Mouse (Mus musculus) liver (tissue): ENCODE results near the gene Nlrc3.
"Not testable (repeated sequence)": the region's sequence is repeated elsewhere in the genome, so short reads cannot be mapped to it uniquely, and the experiment has no call there.

Source experiments
- DNase-seq: peaks from one replicate; pipeline ENCODE4 v3.0.0-alpha.2; 2020; ENCODE audit warnings: mixed read lengths

Nlrc3 gene

DNA sequence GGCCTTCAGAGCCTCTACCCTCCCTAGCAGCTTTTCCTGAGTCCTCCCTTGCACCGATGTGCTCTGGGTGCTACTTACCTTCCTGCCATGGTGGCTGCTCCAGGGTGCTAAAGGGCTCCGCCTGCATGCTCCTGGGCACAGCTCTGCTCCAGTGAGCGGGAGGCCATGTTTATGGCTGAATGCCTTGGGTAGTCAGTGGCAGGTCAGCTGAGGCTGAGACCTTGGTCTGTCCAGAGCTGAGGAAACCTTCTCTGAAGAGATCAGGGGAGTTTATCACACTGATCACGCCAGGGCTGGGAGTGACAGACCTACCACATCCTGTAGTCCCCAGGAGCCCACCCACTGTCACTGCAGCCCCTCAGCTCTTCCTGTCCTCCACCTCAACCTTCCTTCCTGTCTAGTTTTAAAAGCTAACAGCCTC is at the start of gene Nlrc3:
Nlrc3 (minus strand) TSS at position 382 of the 421 bp plus-strand sequence.
- no peak for DNase-seq

DNA sequence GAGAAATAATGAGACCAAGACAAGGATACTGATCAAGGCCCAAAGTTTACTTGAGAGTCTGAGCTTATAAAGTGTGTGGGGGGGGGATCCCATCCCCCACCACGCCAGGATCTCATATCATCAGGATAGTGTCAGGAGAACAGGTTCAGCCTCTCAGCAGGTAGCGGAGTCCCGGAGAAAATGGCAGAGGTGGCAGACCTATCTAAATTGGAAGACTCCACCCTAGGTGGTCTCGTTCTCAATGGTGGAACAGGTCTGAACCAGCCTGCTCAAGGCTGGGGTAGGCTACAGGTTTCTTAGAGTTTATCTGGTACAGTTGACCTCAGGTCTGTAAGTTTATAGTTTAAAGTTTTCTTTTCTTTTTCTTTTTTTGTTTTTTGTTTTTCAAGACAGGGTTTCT is 46.3 kb upstream of the Nlrc3 start:
- DNase-seq = no peak

DNA sequence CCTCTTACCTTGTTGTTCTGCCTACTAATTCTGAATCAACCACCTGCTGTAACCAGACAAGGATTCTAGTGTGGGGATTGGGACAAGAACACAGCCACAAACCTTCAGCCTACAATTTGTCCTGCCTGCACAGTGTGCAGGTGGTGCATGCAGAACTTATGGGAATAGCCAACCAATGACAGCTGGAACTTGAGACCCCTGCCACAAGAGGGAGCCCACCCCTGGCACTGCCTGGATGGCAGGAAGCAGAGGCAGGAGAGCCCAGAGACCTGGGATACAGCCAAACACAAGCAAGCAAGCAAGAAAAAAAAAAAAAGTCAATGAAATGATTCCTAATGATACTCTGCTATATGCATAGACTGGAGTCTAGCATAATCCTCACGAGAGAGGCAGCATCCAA is 44.8 kb upstream of the Nlrc3 start:
- no peak for DNase-seq

DNA sequence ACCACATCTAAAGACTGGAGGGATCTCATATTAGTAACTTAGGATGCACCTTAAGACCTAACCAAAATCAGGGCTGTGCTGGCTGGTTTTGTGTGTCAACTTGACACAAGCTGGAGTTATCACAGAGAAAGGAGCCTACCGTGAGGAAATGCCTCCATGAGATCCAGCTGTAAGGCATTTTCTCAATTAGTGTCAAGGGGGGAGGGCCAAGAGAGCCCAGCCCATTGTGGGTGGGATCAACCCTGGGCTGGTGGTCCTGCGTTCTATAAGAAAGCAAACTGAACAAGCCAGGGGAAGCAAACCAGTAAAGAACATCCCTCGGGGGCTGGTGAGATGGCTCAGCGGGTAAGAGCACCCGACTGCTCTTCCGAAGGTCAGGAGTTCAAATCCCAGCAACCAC is 41.0 kb upstream of the Nlrc3 start:
- DNase-seq = not testable (repeated sequence)

DNA sequence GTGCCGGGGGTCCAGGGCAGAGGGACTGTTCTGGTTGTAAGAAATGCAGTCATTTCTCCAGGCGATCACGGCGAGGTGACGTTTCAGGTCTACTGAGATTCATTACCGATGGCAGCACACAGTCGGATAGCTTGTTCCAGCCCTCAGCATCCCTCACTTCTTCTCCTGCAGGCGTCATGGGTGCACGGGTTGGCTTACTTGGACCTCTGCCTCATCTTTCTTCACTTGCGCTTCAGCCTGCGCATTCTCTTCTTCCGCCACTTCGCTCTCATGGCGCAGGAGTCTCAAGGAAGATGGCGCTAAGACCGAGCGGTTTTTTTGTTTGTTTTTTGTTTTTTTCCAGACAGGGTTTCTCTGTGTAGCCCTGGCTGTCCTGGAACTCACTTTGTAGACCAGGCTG is 40.4 kb upstream of the Nlrc3 start:
- DNase-seq = not testable (repeated sequence)

DNA sequence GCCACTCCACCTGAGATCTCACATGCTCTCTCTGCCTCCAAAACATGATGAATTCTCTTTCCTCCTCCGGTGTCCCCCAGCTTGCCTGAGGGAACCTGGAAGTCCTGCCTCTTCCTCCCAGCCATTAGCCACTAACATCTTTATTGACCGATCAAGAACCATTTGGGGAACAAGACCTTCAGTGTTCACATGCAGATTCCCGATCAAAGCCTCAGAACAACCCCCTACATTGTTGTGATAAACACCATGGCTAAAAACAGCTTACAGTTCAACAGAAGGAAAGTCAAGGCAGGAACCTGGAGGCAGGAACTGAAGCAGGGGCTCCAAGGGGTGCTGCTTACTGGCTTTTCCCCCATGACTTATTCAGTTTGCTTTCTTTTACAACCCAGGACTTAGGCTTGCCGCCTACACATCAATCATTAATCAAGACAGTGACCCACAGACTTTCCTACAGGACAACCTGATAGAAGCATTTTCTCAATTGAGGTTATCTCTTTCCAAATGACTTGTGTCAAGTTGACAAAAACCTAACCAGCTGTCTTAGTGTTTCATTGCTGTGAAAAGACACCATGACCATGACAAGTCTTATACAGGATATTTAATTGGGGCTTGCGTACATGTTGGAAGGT is 37.7 kb upstream of the Nlrc3 start:
- DNase-seq = no peak

DNA sequence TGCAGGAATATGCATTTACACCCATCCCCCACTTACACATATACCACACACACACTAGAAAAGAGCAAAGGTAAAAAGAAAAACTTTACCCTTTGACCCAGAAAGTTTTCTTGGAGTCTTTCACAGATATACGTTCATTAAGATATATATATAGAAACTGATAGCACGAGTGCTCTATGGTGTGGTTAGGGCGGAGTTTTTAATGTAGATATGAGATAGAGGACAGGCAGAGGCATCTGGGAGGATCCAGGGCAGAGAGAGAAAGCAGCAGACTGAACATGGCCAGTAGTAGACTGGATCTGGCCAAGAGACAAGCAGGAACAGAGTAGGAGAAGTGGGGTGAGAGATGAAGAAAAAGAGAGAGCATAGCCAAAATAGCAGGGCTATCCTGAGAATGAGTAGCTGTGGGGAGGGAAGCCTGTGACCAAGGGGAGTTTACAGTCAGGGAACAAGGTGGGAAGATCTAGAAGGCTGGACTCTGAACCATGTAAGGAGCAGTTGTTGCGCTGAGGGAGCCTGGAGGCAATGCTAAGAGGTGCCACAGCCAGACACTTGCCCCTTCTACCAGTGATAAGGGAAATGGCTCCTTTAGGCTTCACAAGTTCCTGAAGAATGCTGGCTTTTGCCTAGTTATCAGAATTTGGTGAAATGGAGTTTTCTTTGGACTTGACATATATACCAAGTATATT is 36.6 kb upstream of the Nlrc3 start:
- DNase-seq = peak; percentile 52

DNA sequence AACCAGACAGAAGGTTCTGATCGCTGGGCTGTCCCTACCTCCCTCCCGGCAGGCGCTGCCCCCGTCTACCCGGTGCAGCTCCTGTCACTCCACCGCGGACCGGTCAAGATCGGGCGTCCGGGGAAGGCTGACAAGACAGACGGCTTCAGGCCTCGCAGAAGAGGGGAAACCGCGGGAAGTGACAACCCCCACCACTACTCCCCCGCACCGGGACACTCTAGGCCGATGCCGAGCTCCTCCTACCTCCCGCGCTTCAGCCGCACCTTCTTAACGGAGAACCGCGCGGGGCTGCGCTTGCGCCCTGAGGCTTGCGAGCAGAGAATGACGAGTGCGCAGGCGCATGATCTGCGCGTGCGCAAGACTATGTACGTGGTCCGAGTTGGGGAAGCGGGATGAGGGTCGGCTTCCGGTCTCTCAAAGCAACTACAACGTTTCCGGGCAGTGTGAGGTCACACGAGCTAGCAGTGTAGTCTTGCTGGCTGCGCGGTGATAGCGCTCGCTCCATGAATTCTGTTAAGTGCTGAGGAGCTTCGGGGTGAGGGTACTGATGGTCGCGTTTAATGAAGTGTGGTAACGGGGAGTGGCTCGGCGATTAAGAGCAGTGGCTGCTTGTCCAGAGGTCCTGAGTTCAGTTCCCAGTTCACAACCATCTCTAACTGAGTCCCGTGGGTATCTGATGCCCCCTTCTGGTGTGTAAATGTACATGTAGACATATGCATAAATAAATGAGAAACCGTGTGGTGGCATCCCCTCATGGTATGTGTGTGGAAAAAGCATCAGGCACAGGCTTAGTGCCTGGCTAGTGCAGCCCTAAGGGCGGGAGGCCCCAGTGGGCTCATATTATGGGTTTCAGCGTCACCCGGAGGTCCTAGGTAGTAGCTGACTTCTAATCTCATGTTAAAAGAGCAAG is 27.3 kb upstream of the Nlrc3 start, which contains the start of gene Slx4:
Slx4 (minus strand) TSS at position 282 of the 910 bp plus-strand sequence.
- DNase-seq = peak; percentile 96

DNA sequence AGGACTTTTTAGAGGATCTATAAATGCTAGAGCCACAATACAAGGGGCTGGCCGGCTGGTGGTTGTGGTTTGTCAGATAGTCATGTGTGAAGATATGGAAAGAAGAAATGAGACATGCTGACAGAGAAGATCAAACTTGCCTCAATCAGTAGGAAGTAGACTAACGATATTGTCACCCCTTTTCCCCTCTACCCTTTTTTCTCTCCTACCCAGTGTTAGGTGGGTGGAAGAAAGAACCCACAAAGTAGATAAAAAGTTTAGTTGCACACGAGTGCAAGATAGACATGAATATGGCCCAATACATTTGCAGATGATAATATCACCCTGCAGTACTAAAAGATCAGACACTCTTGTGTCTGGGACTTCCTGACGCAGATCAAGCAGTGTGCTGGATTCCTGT is 12.0 kb upstream of the Nlrc3 start:
- DNase-seq = no peak

DNA sequence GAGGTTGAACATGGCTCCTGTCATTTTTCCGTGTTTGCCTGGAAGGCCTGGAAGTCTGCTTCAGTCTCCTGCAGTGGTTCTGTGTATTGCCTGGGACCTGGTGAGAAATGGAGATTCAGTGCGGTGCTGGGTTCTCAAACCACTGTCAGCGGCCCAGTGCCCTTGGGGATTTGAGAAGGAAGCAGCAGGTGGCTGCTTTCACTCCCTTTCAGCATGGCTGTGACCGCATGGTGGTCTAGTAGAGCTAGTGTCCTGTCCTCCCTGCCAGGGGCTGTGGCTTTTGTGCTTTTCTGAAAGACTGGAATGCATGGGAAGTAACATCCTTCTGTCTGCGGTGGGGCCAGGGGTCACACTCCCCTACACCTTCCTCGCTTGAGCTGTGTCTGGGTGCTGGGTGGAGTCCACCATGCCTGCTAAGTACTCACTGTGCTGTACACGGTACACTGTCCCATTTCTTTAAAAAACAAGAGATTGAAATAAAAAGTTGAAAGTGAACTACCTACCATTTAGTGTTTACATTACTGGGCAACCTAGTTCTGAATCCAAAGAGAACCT is 6.8 kb upstream of the Nlrc3 start:
- DNase-seq = no peak

DNA sequence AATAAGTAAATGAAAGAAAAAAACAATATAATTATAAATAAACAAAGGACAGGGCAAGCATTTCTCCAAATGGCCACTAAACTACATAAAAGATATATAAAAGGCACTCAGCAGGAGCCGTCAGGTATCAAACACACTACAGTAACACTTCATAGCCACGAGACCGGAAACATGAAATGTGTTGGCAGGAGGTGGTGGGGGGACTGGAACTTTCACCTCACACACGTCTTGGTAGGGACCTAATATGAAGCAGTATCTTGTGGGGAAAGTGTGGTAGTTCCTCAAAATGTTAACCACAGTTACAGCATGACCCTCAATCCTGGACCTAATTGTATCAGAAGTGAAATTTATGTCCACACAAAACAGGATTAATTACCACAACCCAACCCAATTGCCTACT is 5.7 kb upstream of the Nlrc3 start:
- no peak for DNase-seq

DNA sequence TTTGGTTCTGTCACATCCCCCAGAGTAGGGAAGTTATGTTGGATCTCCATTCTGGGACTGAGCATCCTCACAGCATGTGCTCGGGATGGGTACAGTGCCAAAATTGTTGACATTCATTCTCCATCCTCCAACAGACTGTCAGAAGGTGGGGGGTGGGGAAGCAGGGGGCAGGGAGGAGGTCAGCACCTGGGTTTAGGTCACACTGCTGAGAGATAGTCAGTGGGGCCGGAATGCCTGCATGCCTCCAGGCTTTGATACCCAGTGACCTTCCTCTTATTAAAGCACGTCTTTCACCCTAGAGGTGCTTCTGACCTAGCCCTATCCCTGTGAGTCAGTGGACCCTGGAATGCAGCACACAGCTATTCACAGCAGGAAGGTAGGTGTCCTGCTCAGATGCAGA is 280 bp upstream of the Nlrc3 start:
- DNase-seq = no peak

DNA sequence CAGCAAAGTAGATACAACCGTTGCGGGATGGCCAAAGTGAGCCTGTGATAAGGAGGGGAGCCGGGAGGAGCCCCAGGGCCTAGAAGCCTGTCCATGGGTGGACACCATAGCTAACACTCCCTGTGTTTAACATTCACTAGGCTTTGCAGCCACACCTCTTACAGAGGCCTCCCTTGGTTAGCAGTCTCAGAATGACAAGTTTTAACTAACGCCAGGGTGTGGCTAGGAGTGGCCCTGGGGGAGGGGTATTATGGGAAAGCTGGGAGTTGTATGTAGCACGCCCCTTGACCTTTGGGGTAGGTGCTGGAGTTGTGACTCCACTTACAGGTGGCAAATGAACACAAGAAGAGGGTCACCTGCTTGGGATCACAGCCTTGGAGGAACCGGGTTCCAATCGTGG is 774 bp downstream of the Nlrc3 start:
- no peak for DNase-seq

DNA sequence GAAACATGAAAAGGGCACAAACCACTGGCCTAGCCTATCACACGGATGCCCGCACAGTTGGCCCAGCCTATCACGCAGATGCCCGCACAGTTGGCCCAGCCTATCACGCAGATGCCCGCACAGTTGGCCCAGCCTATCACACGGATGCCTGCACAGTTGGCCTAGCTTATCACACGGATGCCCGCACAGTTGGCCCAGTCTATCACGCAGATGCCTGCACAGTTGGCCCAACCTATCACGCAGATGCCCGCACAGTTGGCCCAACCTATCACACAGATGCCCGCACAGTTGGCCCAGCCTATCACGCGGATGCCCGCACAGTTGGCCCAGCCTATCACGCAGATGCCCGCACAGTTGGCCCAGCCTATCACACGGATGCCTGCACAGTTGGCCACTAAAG is 2.0 kb downstream of the Nlrc3 start:
- DNase-seq = not testable (repeated sequence)

DNA sequence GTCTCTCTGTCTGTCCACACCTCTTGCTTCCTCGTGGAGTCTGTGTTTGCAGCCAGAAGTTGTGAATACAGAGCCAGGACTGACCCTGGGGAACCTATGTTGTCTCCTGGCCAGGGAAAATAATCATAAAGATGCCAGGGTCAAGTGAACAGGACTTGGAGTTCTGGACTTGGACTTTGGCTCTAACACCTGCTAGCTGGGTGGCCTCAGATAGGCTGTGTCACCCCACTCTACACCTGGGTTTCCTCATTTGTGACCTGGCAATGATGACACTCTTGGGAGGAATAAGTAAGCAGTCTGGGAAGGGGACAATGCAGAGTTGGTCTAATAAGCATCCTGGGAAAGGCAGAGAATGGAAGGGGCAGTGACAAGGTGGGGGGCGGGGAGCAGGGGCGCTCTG is 10.9 kb downstream of the Nlrc3 start:
- no peak for DNase-seq

DNA sequence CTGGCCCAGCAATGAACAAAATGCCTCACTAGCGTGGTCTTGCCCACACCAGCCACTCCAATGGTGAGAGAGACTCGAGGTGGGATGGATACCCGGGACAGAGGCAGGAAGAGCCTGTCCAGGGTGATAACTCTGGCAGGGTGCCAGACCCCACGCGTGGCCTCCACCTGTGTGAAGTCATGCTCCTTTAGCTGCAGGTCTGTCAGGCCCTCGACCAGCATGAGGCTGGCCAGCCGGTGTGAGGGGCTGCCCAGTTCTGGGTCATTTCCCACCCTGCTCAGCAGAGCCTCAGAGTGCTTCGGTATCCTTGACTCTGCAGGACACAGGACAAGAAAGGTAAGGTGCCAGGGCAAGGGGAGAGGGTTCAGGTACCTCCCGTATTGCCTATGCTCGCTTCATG is 11.4 kb downstream of the Nlrc3 start:
- DNase-seq = no peak

DNA sequence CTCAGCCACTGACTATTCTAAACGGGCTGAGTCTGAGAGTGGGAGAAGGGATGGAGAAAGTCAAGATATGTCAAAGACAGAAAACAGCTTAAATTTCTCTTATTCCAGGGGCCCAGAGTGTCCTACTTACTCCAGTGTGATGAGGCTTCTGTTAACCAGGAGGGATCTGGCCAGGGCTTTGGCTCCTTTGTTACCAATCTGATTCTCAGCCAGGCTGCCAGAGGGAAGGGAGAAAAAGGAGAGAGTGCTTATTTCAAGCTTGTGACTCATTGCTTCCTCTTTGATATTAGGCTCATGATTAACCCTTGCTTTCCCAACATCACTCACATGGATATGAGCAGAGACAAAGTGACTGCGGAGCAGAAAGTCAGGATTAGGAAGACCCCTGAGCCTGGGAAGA is 17.2 kb downstream of the Nlrc3 start:
- DNase-seq = no peak

DNA sequence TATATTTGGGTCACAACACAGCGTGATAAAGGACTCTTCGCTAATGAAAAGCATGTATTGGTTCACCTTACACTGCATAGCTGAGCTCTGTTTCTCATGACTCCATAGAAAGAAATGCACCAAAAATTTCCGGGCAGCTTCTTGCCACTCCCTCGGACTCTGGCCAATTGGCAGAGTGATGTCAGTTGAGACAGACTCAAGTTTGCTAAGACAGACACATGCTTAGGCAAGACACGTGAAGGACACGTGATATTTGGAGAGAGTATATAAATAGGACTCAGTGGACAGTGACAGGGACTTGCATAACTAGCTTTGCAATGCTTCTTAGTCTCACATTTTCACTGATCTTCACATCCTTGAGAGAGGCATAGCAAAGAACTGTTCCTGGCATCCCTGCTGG is 20.1 kb downstream of the Nlrc3 start:
- no peak for DNase-seq

DNA sequence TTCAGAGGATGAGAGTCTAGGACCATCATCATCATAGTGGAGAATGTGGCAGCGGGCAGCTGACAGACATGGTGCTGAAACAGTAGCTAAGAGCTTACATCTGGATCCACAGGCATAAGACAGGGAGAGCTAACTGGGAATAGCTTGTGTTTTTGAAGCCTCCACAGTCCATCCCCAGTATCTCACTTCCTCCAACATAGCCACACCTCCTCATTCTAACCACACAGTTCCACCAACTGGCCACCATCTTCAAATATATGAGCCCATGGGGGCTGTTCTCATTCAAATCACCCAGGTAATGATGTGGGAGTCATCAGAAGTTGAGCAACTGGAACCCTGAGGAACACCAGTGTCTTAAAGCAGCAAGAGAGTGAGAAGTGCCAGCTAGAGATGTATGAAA is 25.3 kb downstream of the Nlrc3 start:
- no peak for DNase-seq

DNA sequence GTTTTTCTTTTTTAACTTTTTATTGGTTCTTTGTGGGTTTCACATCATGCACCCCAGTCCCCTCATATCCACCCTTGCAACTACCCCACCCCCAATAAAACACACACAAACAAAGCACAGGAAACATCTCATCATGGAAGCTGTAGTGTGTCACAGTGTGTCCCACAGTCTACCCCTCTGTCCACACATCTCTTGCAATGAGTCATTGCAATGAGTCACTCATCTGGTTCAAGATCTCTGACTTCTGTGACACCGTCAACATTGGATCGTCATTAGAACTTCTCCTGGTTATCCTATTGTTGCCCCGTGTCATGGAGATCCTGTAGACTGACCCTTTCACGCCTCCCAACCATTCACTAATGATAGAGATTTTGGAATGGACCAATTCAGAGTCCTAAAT is 41.7 kb downstream of the Nlrc3 start:
- DNase-seq = no peak

DNA sequence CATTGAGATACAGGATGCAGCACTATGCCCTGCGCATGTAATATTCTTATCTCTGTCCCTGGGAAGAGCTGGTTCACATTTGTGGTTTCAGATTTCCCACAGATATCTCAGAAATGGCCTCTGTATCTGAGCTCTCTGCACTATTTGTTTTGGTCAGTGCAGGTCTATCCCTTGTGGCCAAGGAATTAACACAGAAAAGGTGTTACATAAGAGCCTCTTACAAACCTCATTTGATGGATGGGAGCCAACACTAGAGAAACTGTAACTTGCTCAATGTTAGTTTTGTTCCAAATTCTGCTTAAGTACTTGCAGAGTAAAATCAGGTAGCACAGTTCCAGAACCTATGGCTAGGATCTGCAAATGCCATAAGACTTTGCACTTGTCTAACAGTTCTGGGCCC is 42.3 kb downstream of the Nlrc3 start:
- DNase-seq = no peak

DNA sequence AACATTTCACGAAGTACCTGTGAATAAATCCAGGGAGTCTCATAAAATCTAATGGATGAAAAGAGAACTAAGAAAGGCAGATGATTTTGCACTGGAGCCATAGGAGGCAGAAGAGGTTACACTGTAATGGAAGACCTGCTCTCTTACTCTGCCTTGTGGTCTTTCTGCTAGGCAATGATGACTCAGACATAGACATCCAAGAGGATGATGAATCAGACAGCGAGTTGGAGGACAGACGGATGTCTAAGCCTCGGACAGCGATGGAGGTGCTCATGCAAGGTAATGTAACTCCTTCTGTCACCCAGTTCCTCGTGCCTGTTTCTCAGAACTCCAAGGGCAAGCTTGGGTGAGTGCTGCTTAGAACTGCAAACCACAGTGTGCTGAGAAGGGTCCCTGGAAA is 42.9 kb downstream of the Nlrc3 start:
- DNase-seq = no peak

DNA sequence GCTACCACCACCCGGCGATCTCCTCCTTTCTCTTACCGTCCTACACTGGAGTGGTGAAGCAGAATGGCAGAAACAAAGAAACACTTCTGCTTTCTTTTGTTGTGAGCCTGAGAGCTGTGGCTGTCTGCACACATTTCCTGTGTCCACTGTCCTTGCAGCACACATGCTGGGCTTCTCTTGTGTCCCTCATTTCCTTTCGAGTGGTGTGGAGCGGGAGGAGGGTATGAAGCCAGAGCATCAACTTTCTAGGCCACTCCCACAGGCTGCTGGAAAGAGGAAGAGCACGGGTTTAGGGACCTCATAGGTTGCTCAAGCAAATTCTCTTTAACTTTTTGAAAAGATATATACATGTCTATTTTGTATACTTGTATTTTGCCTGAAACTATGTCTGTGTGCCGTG is 47.3 kb downstream of the Nlrc3 start:
- peak; percentile 27 for DNase-seq
